Mouse (Mus musculus): Measurements from ENCODE around the gene Slc15a2. TPM values are rescaled to one million over a fixed set of nuclear protein-coding genes. Genes with fewer than 3 reads are reported as not detected.
A peak's percentile ranks its signal among the peaks of the same experiment; 100 is the strongest.

Gene Slc15a2
- polyA plus RNA-seq, 1 experiment from 2014 or later: 56.0 TPM

DNA sequence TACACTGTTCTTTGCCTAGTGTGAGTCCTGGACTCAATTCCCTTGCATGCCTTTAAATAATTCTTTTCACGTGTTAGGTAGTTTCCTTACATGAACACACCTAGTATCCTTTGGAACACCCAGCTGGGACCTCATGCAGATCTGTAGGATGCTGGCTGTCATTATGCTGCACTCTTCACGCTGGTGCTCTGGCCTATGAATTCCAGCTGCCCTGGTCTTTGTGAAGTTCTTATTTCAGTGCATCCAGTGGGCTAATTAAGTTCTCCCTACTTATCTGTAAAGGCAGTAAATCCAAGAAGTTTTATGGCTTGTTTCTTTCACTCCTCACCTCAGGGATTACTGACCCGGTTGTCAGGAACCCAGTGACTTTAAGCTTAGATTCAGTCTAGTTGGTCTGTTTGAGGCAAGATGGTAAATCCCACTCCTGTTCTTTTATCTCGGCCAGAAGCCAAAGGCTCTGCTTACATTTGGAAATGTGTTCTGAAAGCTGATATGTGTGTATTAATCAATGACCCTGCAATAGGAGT is 45.3 kb downstream of the Slc15a2 start:
- no peaks in the 10 kb centered on the region for H3K27me3 ChIP-seq (ENCODE audit: insufficient read depth, low read length)
- H3K27ac ChIP-seq: no peak overlapping the region
- H3K9ac ChIP-seq (ENCODE audit: low read depth, low read length): no peak overlapping the region
- 17% methylated on average over 4 of the region's 4 CpGs for WGBS
- ATAC-seq (replicated peaks; ENCODE audit: low FRiP score, low read depth): no peak
- no peak overlapping the region for H3K4me2 ChIP-seq (ENCODE audit: low read length)
- TF ChIP-seq CTCF (IDR thresholded peaks at IDR 0.05; ENCODE audit: low read depth): no peak
- peak; percentile 83 for DNase-seq (ENCODE audit: low spot score)
- no peaks in the 10 kb centered on the region for H3K4me1 ChIP-seq (replicated peaks; ENCODE audit: insufficient read depth, low read length)
- H3K36me3 ChIP-seq (ENCODE audit: insufficient read depth, low read length): no peaks in the 10 kb centered on the region
- H3K4me3 ChIP-seq (replicated peaks; ENCODE audit: low read depth, low read length): no peak overlapping the region
- H3K9me3 ChIP-seq (replicated peaks; ENCODE audit: low read length): no peaks in the 10 kb centered on the region

DNA sequence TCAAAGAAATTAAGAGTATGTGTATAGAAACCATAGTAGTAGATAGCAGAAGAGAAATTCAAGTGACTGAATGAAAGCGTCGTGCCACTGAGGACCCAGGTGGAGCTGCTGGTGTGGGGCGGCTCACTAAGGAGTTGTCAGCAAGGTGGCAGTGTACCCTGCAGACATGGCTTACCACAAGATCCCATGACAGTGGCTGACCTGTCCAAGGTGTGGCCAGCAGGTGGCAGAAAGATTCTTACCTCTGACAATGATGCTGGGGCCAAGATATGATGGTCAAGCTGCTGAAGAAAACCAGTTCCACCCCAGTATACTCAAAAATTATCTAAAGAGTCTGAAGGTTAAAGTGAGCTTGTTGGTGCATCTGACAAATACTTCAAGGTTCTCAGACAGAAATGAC is 49.3 kb downstream of the Slc15a2 start:
- Histone ChIP-seq H3K4me3 (replicated peaks; ENCODE audit: low read depth, low read length) (no peak overlapping the region), H3K9me3 (replicated peaks; ENCODE audit: low read length) (no peaks in the 10 kb centered on the region), H3K4me2 (ENCODE audit: low read length) (no peak overlapping the region), H3K36me3 (ENCODE audit: insufficient read depth, low read length) (no peaks in the 10 kb centered on the region), H3K4me1 (replicated peaks; ENCODE audit: insufficient read depth, low read length) (no peaks in the 10 kb centered on the region), H3K27me3 (ENCODE audit: insufficient read depth, low read length) (no peaks in the 10 kb centered on the region), H3K27ac (no peak overlapping the region), H3K9ac (ENCODE audit: low read depth, low read length) (no peak overlapping the region)
- ATAC-seq (replicated peaks; ENCODE audit: low FRiP score, low read depth): no peak
- peak; percentile 66 for TF ChIP-seq CTCF (IDR thresholded peaks at IDR 0.05; ENCODE audit: low read depth)
- 81% methylated on average over 3 of the region's 3 CpGs for WGBS
- no peak for DNase-seq (ENCODE audit: low spot score)

DNA sequence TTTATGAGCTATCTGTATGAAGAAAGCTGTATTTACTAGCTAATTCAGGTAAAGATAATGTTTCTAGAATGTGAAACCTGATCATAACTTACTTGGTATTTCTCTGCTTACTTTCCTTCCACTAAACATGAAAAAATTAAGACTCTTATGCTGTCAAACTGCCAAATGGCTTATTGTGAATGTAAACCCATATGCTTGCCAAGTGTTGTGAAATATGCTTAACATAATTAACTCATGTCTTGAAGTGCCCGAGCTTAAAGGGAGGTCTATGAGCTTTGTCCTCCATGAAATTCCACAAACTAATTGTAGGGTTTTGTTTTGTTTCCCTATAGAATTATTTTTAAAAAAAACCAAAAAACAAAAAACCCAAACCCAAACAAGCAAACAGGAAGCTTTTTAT is 50.9 kb downstream of the Slc15a2 start:
- Histone ChIP-seq H3K4me3 (replicated peaks; ENCODE audit: low read depth, low read length) (no peak overlapping the region), H3K36me3 (ENCODE audit: insufficient read depth, low read length) (no peaks in the 10 kb centered on the region), H3K4me2 (ENCODE audit: low read length) (no peak overlapping the region), H3K9me3 (replicated peaks; ENCODE audit: low read length) (no peaks in the 10 kb centered on the region), H3K27ac (no peak overlapping the region), H3K27me3 (ENCODE audit: insufficient read depth, low read length) (no peaks in the 10 kb centered on the region), H3K4me1 (replicated peaks; ENCODE audit: insufficient read depth, low read length) (no peaks in the 10 kb centered on the region), H3K9ac (ENCODE audit: low read depth, low read length) (no peak overlapping the region)
- no peak for TF ChIP-seq CTCF (IDR thresholded peaks at IDR 0.05; ENCODE audit: low read depth)
- WGBS: 33% methylated on average over 1 of the region's 1 CpGs
- peak; percentile 43 for DNase-seq (ENCODE audit: low spot score)
- no peak for ATAC-seq (replicated peaks; ENCODE audit: low FRiP score, low read depth)

DNA sequence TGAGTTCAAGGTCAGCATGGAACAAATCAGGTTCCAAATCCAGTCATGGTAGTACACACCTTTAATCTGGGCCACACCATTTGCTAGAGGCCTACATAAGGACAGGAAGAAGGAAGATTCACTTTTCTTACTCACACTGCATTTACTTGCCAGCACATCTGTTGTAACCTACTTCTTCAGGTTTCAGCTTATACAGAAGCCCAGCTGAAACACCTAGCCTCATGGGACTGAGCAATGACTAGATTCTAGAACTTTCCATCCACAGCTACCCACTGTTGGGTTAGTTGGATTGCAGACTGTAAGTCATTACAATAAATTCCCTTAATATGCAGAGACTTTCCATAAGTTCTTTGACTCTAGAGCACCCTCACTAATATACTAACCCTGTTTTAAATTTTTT is 52.2 kb downstream of the Slc15a2 start:
- ATAC-seq (replicated peaks; ENCODE audit: low FRiP score, low read depth) (no peak), DNase-seq (ENCODE audit: low spot score) (no peak)
- no peak overlapping the region for H3K4me2 ChIP-seq (ENCODE audit: low read length)
- H3K4me3 ChIP-seq (replicated peaks; ENCODE audit: low read depth, low read length): no peak overlapping the region
- no peak overlapping the region for H3K9ac ChIP-seq (ENCODE audit: low read depth, low read length)
- no peaks in the 10 kb centered on the region for H3K36me3 ChIP-seq (ENCODE audit: insufficient read depth, low read length)
- H3K27me3 ChIP-seq (ENCODE audit: insufficient read depth, low read length): no peaks in the 10 kb centered on the region
- no peaks in the 10 kb centered on the region for H3K9me3 ChIP-seq (replicated peaks; ENCODE audit: low read length)
- no peaks in the 10 kb centered on the region for H3K4me1 ChIP-seq (replicated peaks; ENCODE audit: insufficient read depth, low read length)
- no peak overlapping the region for H3K27ac ChIP-seq
- TF ChIP-seq CTCF (IDR thresholded peaks at IDR 0.05; ENCODE audit: low read depth): no peak

DNA sequence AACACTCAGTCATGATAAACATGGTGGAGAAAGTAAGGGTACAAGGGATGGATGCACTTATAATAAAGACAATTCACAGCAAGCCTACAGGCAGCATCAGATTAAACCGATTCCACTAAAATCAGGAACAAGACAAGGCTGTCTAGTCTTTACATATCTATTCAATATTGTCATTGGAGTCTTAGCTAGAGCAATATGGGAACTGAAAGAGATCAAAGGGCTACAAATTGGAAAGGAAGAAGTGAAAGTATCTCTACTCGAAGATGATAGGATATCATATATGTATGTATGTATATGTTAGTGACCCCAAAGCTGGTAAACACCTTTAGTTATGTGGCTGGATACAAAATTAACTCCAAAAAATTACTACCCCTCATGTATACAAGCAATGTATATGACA is 55.8 kb downstream of the Slc15a2 start:
- no peaks in the 10 kb centered on the region for H3K36me3 ChIP-seq (ENCODE audit: insufficient read depth, low read length)
- H3K27me3 ChIP-seq (ENCODE audit: insufficient read depth, low read length): no peaks in the 10 kb centered on the region
- no peak for TF ChIP-seq CTCF (IDR thresholded peaks at IDR 0.05; ENCODE audit: low read depth)
- no peak for DNase-seq (ENCODE audit: low spot score)
- H3K4me1 ChIP-seq (replicated peaks; ENCODE audit: insufficient read depth, low read length): no peaks in the 10 kb centered on the region
- H3K9me3 ChIP-seq (replicated peaks; ENCODE audit: low read length): no peaks in the 10 kb centered on the region
- WGBS: 89% methylated on average over 2 of the region's 2 CpGs
- no peak overlapping the region for H3K27ac ChIP-seq
- H3K4me2 ChIP-seq (ENCODE audit: low read length): no peak overlapping the region
- H3K4me3 ChIP-seq (replicated peaks; ENCODE audit: low read depth, low read length): no peak overlapping the region
- no peak overlapping the region for H3K9ac ChIP-seq (ENCODE audit: low read depth, low read length)
- ATAC-seq (replicated peaks; ENCODE audit: low FRiP score, low read depth): no peak

DNA sequence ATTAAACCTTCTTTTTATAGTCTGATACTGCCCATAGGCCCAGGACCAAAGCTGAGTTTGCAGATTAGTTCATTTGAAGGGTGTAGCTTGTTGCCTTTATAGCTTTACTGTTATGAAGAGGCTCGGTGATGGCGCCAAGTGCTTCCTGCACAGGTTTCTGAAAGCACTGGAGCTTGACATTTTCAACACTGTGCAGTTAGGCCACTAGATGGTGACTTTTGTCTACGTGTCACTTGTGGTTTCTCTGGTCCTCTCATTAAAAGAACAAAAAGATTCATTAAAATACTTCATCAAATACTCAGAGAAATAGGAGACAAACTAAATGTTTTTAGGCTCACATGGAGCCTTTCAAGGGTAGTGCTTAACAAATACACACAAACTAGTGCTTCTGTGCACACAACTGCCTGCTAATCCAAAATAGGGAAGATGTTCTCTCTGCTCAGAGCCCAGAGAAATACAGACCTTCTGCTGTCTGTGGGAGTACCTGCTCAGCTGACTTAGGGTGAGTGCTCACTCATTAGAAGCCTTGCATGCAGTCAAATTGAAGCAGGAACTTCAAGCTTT is 60.8 kb downstream of the Slc15a2 start:
- Histone ChIP-seq H3K4me3 (replicated peaks; ENCODE audit: low read depth, low read length) (no peak overlapping the region), H3K9me3 (replicated peaks; ENCODE audit: low read length) (no peaks in the 10 kb centered on the region), H3K27ac (no peak overlapping the region), H3K9ac (ENCODE audit: low read depth, low read length) (no peak overlapping the region), H3K36me3 (ENCODE audit: insufficient read depth, low read length) (no peaks in the 10 kb centered on the region), H3K4me1 (replicated peaks; ENCODE audit: insufficient read depth, low read length) (no peaks in the 10 kb centered on the region), H3K27me3 (ENCODE audit: insufficient read depth, low read length) (no peaks in the 10 kb centered on the region), H3K4me2 (ENCODE audit: low read length) (no peak overlapping the region)
- DNase-seq (ENCODE audit: low spot score) (peak; percentile 69), ATAC-seq (replicated peaks; ENCODE audit: low FRiP score, low read depth) (no peak)
- peak; percentile 70 for TF ChIP-seq CTCF (IDR thresholded peaks at IDR 0.05; ENCODE audit: low read depth)
- WGBS: 36% methylated on average over 3 of the region's 3 CpGs

DNA sequence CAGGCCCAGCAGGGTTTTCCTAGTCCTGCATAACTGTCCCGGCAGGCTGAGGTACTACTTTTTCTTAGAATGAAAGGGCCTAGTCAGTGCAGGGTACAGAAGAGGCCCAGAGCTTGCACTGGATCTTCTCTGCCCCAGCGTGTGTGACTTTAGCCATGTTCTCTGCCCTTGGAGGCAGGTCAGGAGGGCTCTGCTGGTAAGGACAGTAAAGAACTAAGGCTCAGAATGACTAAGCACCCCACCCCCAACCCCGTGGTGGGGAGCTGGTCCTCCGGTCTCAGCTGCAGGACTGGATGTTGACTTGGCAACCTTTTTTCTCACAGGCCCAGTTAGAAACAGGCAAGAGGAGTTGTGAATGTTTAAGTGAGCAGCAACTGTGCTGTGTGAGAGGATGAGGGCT is 62.0 kb downstream of the Slc15a2 start:
- Histone ChIP-seq H3K27me3 (ENCODE audit: insufficient read depth, low read length) (no peaks in the 10 kb centered on the region), H3K9me3 (replicated peaks; ENCODE audit: low read length) (no peaks in the 10 kb centered on the region), H3K4me1 (replicated peaks; ENCODE audit: insufficient read depth, low read length) (no peaks in the 10 kb centered on the region), H3K27ac (no peak overlapping the region), H3K4me2 (ENCODE audit: low read length) (no peak overlapping the region), H3K36me3 (ENCODE audit: insufficient read depth, low read length) (no peaks in the 10 kb centered on the region), H3K4me3 (replicated peaks; ENCODE audit: low read depth, low read length) (no peak overlapping the region), H3K9ac (ENCODE audit: low read depth, low read length) (no peak overlapping the region)
- ATAC-seq (replicated peaks; ENCODE audit: low FRiP score, low read depth) (no peak), DNase-seq (ENCODE audit: low spot score) (no peak)
- 25% methylated on average over 4 of the region's 4 CpGs for WGBS
- TF ChIP-seq CTCF (IDR thresholded peaks at IDR 0.05; ENCODE audit: low read depth): no peak

All from kidney, postnatal 0 days (tissue).